18 mouse cellular contexts compared by ENCODE assay signal in the genomic region with DNA sequence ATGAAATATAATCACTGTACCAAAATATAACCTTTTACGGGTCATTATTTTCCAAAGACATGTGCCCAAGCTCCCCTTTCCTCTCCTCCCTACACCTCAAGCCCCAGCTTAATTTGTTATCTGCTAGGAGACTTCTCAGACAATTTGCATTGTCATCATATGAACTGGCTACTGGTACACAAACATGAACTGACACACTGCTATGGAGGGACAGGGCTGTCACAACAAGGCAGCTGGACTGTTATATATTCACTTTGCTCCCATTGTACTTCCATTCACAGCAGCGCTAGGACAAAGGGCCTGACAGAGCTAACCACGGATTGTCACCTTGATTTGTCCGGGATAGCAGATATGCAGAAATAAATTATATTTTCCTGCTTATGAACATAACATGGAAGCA.
DNase-seq lines count a peak whose midpoint lies in the region; ATAC-seq lines count a peak whose summit lies in the region.
"Had no signal": no experiment of that assay in that cellular context is flagged by ENCODE, and none has a peak within 500 bp of the region (broad histone marks: within the 10 kb centered on the region; RNA-seq: fewer than 3 reads in every experiment).

No protein-coding gene starts in this region.

- H3K9ac ChIP-seq in forebrain, embryonic 11.5 days (ENCODE audit: low read length) = no peak overlapping the region
- no peak overlapping the region for H3K9ac ChIP-seq in hindbrain, embryonic 15.5 days
- H3K9ac ChIP-seq in midbrain, embryonic 16.5 days (ENCODE audit: low read depth, low read length) = peak overlapping the region; percentile 68
- H3K9ac ChIP-seq: embryonic facial prominence, embryonic 12.5 days; limb, embryonic 15.5 days had no signal

- no peaks in the 10 kb centered on the region for H3K9me3 ChIP-seq in forebrain, embryonic 11.5 days (ENCODE audit: control insufficient read depth, low read length)
- H3K9me3 ChIP-seq in forebrain, embryonic 10.5 days = no peaks in the 10 kb centered on the region
- no peaks in the 10 kb centered on the region for H3K9me3 ChIP-seq in hindbrain, embryonic 15.5 days
- H3K9me3 ChIP-seq in midbrain, embryonic 16.5 days (replicated peaks; ENCODE audit: control insufficient read depth, low read length, poor library complexity, severe bottlenecking) = no peaks in the 10 kb centered on the region
- H3K9me3 ChIP-seq: embryonic facial prominence, embryonic 12.5 days; limb, embryonic 15.5 days had no signal

- 83% methylated on average over 4 of the region's 4 CpGs for WGBS in forebrain, embryonic 11.5 days
- 88% methylated on average over 4 of the region's 4 CpGs for WGBS in forebrain, embryonic 10.5 days
- WGBS in hindbrain, embryonic 15.5 days = 52% methylated on average over 4 of the region's 4 CpGs
- WGBS in midbrain, embryonic 16.5 days = 42% methylated on average over 4 of the region's 4 CpGs

- H3K36me3 ChIP-seq in forebrain, embryonic 11.5 days (ENCODE audit: control insufficient read depth, insufficient read depth, low read length) = no peaks in the 10 kb centered on the region
- no peaks in the 10 kb centered on the region for H3K36me3 ChIP-seq in forebrain, embryonic 10.5 days (replicated peaks)
- no peaks in the 10 kb centered on the region for H3K36me3 ChIP-seq in hindbrain, embryonic 15.5 days
- no peaks in the 10 kb centered on the region for H3K36me3 ChIP-seq in midbrain, embryonic 16.5 days (ENCODE audit: control insufficient read depth, insufficient read depth, low read length)
- H3K36me3 ChIP-seq: embryonic facial prominence, embryonic 12.5 days; limb, embryonic 15.5 days had no signal

- no peak overlapping the region for H3K4me3 ChIP-seq in forebrain, embryonic 11.5 days (ENCODE audit: low read depth, low read length)
- H3K4me3 ChIP-seq in forebrain, embryonic 10.5 days = no peak overlapping the region
- no peak overlapping the region for H3K4me3 ChIP-seq in hindbrain, embryonic 15.5 days
- no peak overlapping the region; the same call in none of the 2 replicates for H3K4me3 ChIP-seq in midbrain, embryonic 16.5 days (ENCODE audit: low read depth, low read length)
- H3K4me3 ChIP-seq: embryonic facial prominence, embryonic 12.5 days; gastrocnemius, adult 2 months; limb, embryonic 15.5 days had no signal

- no peak overlapping the region for H3K27ac ChIP-seq in forebrain, embryonic 11.5 days (ENCODE audit: low read depth, low read length)
- H3K27ac ChIP-seq in forebrain, embryonic 10.5 days = no peak overlapping the region
- peak overlapping the region; percentile 70 for H3K27ac ChIP-seq in hindbrain, embryonic 15.5 days (replicated peaks)
- peak overlapping the region; percentile 96 for H3K27ac ChIP-seq in midbrain, embryonic 16.5 days (ENCODE audit: low read length)
- H3K27ac ChIP-seq: embryonic facial prominence, embryonic 12.5 days; gastrocnemius, adult 2 months; limb, embryonic 15.5 days; macrophage had no signal

- ATAC-seq in forebrain, embryonic 11.5 days (replicated peaks; ENCODE audit: low FRiP score) = 0 out of 2 replicates have a peak, but pooled peaks have one; percentile 13
- ATAC-seq in hindbrain, embryonic 15.5 days (ENCODE audit: low FRiP score, low read depth) = peak; percentile 31; the same call in 1 of the 2 replicates
- ATAC-seq in midbrain, embryonic 16.5 days = 0 out of 2 replicates have a peak, but pooled peaks have one; percentile 25
- ATAC-seq: intestine, postnatal 0 days had no signal

- H3K4me2 ChIP-seq in forebrain, embryonic 11.5 days (ENCODE audit: low read depth, low read length, severe bottlenecking) = no peak overlapping the region
- H3K4me2 ChIP-seq in hindbrain, embryonic 15.5 days = peak overlapping the region; percentile 37
- H3K4me2 ChIP-seq in midbrain, embryonic 16.5 days (ENCODE audit: low read length) = peak overlapping the region; percentile 49
- H3K4me2 ChIP-seq: embryonic facial prominence, embryonic 12.5 days; limb, embryonic 15.5 days had no signal

- no peaks in the 10 kb centered on the region for H3K27me3 ChIP-seq in forebrain, embryonic 11.5 days (ENCODE audit: control insufficient read depth, insufficient read depth, low read length)
- no peaks in the 10 kb centered on the region for H3K27me3 ChIP-seq in forebrain, embryonic 10.5 days (ENCODE audit: poor library complexity, severe bottlenecking)
- H3K27me3 ChIP-seq in hindbrain, embryonic 15.5 days = no peaks in the 10 kb centered on the region
- H3K27me3 ChIP-seq in midbrain, embryonic 16.5 days (ENCODE audit: control insufficient read depth, insufficient read depth, low read depth, low read length) = no peaks in the 10 kb centered on the region
- H3K27me3 ChIP-seq: CH12.LX; embryonic facial prominence, embryonic 12.5 days; limb, embryonic 15.5 days had no signal

- no peaks in the 10 kb centered on the region; the same call in 1 of the 2 replicates for H3K4me1 ChIP-seq in forebrain, embryonic 11.5 days (replicated peaks; ENCODE audit: control insufficient read depth, insufficient read depth, low read length)
- 0 out of 2 replicates have a peak, but pooled peaks cover 4% of the 10 kb centered on the region for H3K4me1 ChIP-seq in forebrain, embryonic 10.5 days
- peaks cover 4% of the 10 kb centered on the region; the same call in 1 of the 2 replicates for H3K4me1 ChIP-seq in hindbrain, embryonic 15.5 days (replicated peaks)
- H3K4me1 ChIP-seq in midbrain, embryonic 16.5 days (ENCODE audit: control insufficient read depth, insufficient read depth, low read length) = peaks cover 44% of the 10 kb centered on the region
- H3K4me1 ChIP-seq: embryonic facial prominence, embryonic 12.5 days; limb, embryonic 15.5 days had no signal

- intact Hi-C loops in heart, postnatal 36 days (cut with DNase I) = no loop called here

- DNase-seq in forebrain, embryonic 11.5 days (ENCODE audit: low spot score) = no peak
- no peak for DNase-seq in forebrain, embryonic 10.5 days (ENCODE audit: extremely low spot score, low spot score)
- no peak for DNase-seq in heart, postnatal 36 days
- no peak for DNase-seq in cerebellum, adult 11-12 months
- DNase-seq in adrenal gland, postnatal 10 days = no peak
- no peak for DNase-seq in thymus, postnatal 4 days
- DNase-seq: adrenal gland, postnatal 14 days; cerebellum, postnatal 14 days; gastrocnemius, adult 2 months; kidney, postnatal 14 days; lung, adult 2 months had no signal

Comparison
In these comparisons a context has a peak if more than half of its experiments do, and no peak if none do; other contexts are left out.
1. H3K27ac ChIP-seq: peak in hindbrain, embryonic 15.5 days (single experiment) and midbrain, embryonic 16.5 days (single experiment); none in forebrain, embryonic 11.5 days (single experiment) and forebrain, embryonic 10.5 days (single experiment).
2. Peak in every context shown above with its lines, with median percentiles within 50 percentile points of each other: ATAC-seq.